Mouse (Mus musculus): Measurements from ENCODE around the gene Rprd1b.
A peak's percentile ranks its signal among the peaks of the same experiment; 100 is the strongest.

Rprd1b gene

GRCm38 (mm10) chr2:158028354-158028863, at the start of gene Rprd1b, which contains the start of gene Tti1:
TSS of gene Rprd1b (plus strand) at chr2:158028497.
TSS of gene Tti1 (minus strand) at chr2:158028433.
- DNase-seq = peak; percentile 95

DNA sequence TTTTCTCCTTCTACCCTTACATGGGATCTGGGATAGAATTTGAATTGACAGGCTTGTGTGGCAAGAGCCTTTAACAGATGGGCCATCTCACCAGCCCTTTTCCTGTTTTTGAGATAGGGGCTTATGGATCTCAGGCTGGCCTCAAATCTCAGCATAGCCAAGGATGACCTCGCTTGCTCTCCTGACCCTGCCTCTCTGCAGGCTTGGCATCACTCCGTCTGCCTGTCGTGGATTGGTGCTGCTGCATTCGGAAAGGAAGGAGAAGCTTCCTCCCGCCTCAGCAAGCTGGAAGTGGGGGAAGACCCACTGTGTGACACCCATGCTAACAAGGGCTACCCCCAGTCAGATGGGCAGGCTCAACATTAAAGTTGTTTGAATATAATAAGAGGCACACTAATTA, 49.1 kb upstream of the Rprd1b start:
- no peak for DNase-seq

- DNase-seq = no peak
These were observed 45.6 kb upstream of the Rprd1b start for GRCm38 (mm10) chr2:157982727-157983126.

DNA sequence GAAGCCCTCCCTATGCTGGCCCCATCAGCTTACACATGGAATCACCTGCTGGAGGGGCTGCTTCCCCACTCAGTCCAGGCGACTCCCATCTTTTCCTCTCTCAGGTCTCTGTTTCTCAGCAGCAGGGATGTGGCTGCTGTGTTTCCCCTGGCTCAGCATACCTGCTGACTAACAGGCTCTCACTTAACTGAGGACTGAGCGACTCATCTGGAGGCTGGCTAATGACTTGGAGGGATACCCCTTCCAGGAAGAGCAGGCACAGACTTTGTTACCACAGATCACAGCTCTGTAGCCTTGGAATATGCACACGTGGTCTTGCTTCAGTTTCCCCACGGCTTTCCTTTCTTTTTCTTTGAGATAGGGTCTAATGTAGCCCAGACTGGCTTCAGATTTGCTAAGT, 45.0 kb upstream of the Rprd1b start:
- DNase-seq = no peak

DNA sequence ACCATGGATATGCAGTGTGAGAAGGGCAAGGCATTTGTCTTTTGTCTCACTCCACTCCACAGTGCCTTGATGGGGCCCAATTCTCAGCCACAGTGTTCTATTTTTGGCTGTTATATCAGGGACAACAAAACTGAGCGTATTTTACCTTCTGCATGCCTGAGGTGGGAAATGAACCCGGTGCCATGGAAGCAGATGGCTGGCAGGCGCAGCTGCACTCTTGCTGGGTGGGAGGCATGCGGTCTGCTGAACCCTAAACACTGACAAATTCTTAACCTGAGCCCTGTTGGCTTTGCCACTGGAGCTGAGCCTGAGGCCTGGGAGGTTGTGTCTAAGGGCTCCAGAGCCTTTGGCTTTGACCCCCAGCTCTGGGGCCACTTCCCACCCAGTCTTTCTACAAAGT, 42.7 kb upstream of the Rprd1b start:
- no peak for DNase-seq

GRCm38 (mm10) chr2:157986235-157986634, 42.1 kb upstream of the Rprd1b start:
- no peak for DNase-seq

DNA sequence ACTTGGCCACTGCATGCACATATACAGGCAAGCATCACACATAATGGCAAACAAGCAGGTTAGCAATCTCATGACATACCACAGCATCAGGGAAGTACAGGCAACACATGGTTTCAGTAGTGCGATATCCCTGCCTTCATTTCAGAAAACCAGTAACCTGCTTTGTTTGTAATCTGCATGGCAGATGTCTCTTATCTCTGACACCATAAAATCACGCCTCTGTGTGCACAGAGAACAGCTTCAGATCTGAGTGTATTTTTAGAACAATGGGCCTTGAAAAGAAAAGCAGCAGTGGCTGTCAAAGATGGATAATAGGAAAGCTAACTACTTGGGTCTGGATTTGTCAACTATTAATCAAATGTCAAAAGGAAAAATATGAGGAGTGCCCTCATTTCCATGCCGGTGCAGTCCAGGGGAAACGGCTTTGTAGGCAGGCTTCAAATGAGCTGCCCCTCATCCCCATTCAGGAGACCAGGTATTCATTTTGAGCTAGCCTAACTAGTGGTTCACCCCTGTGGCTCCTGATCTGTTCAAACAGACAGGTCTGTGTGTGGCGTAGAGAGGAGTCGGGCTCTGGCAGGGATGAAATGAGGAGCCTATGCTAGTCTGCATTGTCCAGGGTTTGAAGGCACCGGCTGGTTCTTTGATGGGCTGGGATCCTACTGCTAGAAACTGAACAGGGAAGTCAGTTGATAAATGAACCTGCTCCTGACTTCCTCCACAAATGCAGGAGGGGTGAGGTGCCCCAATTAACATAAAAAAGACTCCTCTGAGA, 39.7 kb upstream of the Rprd1b start:
- no peak for DNase-seq

DNA sequence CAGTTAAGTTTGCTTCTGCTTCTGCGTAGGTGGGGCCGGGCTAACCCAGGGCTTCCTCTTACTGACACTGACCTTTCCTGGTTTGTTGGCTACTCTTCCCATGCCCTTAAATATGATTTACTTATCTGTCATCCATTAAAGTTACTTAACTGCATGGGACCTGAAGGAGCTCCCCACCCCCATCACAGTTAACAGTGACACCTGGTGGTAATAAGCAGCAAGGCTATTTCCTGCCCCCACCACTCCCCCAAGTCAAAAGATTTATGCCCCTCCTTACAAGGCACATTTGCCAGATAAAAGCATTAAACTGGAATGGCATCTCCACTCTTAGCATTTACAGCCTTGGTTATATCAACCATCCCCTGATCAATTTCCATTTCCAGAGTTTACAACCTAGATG, 38.4 kb upstream of the Rprd1b start:
- no peak for DNase-seq

- no peak for DNase-seq
These were observed 37.3 kb upstream of the Rprd1b start for GRCm38 (mm10) chr2:157991026-157991425.

GRCm38 (mm10) chr2:157992501-157992900, 35.8 kb upstream of the Rprd1b start:
- no peak for DNase-seq

GRCm38 (mm10) chr2:157998817-157999216, 29.5 kb upstream of the Rprd1b start:
- no peak for DNase-seq

DNA sequence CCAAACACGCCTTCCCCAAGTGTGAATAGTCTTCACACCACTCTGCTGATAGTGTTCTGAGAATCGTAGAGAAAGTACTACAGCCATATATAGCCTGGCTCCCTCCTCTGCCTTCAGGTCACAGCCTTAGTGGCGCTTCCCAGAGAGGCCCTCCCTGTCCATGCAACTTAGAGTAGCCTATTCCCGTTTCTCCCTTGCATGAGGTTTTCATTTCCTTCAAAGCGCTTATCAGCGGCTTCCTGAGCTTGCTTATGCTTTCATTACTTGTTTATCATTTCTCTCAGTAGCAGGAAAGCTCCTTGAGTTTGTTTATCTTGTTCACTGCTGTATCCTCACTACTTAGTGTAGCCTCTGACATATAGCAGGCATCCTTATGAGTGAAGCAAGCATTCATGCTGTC, 23.7 kb upstream of the Rprd1b start:
- DNase-seq = no peak

DNA sequence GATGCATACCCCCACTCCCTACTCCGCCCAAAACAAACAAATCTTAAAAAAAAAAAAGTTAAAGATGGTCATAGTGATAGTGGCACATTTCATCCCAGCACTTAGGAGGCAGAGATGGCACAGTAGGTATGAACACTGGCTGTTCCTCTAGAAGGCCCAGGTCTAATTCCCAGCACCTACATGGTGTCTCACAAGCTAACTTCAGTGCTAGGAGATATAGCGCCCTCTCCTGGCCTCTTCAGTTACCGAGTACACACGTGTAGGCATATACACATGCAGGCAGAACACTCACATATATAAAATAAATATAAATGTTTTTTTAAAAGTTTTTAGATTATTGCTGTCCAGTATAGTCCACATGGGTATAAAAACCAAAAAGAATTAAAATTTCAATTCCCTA, 22.7 kb upstream of the Rprd1b start:
- DNase-seq = no peak

- no peak for DNase-seq
These were observed 18.9 kb upstream of the Rprd1b start for GRCm38 (mm10) chr2:158009373-158009772.

GRCm38 (mm10) chr2:158012608-158013007, 15.7 kb upstream of the Rprd1b start:
- DNase-seq = no peak

GRCm38 (mm10) chr2:158017330-158017729, 11.0 kb upstream of the Rprd1b start:
- DNase-seq = no peak

DNA sequence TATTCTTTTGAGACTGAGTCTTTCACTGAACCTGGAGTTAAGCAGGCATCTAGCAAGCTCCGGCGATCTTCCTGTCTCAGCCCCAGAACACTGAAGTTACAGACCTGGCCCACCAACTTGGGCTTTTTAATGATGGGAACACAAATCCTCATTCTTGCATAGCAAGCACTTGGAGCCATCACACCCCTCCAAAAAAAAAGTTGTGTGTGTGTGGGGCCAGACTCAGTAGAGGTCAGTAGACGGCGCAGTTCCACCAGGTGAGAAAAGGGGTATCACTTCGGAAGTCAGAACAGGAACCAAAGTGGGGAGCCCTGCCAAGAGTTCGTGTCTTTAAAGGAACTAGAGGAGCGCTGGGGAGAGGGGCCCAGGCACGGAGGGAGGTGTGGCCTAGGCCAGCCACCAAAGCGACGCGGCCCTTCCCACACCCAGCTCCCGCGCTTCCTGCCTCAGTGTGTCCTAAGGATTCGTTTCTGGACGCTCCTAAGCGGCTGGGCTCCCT, 393 bp upstream of the Rprd1b start:
- no peak for DNase-seq

GRCm38 (mm10) chr2:158030007-158030406, 1.7 kb downstream of the Rprd1b start:
- no peak for DNase-seq

DNA sequence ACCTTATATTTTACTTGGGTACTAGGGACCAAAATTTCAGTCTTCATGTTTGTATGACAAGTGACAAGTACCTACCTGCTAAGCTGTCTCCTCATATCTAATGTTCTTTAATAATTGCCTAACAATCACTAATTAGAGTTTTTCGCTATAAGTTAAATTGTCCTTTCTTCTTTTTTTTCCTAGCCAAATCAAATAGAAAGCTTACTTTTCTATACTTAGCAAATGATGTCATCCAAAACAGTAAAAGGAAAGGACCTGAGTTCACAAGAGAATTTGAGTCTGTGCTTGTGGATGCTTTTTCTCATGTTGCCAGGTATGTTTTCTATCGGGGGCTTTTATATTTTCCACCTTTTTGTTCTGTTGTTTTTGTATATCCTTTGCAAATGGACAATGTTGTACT, 7.5 kb downstream of the Rprd1b start:
- no peak for DNase-seq

DNA sequence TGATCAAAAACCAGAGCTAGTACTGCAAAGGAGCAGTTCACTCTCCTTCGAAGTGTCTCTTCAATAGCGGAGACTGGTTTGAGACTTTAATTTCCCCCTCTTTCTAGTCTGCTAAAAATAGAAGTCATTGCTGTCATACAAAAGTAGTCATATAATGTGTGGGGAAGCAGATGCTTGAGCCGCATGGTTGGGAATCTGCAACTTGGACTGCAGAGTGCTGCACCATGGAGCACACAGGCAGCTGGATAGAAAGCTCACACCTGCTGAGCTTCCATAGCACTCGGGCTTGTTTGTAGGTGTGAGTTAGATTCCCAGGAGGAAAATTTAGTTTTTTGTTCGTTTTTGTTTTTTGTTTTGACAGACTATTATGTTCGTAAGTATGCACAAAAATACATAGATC, 8.1 kb downstream of the Rprd1b start:
- no peak for DNase-seq

DNA sequence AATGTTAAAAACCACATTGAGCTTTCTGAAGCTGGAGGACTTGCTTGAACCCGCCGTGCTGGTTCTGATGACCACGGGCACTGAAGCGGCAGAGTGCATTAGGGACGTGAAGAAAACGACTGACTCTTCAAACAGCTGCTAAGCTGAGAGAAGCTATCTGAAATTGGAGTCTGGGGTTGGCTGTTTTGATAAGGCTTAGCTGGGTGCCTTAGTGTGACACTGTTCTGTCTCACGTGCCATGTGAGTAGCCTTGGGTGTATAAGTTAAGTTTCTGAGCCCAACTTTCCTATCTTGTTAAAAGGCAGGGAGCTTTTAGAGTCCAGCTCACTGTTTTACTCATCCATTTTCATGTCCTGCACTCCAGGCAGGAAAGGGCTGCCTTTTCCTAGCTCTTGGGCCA, 8.7 kb downstream of the Rprd1b start:
- DNase-seq = no peak

DNA sequence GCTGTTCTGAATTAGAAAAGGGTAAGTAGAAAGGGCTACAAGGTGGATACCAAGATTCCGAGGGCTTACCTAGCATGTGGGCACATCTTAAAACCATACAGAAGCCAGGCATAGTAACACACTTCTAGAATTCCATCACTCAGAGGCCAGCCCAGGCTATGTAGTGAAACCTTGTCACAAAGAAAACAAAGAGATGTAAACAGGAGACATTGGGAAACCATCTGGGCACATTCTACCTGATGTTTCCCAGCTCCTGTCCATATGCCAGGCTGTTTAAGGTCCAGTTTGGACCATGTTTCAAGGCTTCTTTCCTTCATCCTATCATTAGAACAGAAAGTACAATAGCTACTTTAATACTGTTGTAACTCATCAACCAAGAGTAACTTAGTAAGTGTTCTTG, 9.3 kb downstream of the Rprd1b start:
- no peak for DNase-seq

- DNase-seq = no peak
These were observed 11.4 kb downstream of the Rprd1b start for GRCm38 (mm10) chr2:158039662-158040061.

GRCm38 (mm10) chr2:158040396-158040795, 12.1 kb downstream of the Rprd1b start:
- no peak for DNase-seq

- DNase-seq = no peak
These were observed 15.2 kb downstream of the Rprd1b start for GRCm38 (mm10) chr2:158043504-158043903.
